Mouse (Mus musculus) bone marrow, adult 2 months (tissue): ENCODE measurements at regions not wholly inside any gene's neighbourhood (a gene's known extent, or its start where the extent isn't known, plus 50 kb on each side); places are given as distances from the start of the nearest gene placed in this dataset.

Experiments
- H3K27ac ChIP-seq: fragments of 200-500 bp; 2 replicates; pipeline ENCODE4 v1.5.1; 2012; ENCODE audit warnings: low read depth, mild to moderate bottlenecking, control low read depth, inconsistent platforms, low read length; ENCODE audit not compliant: control insufficient read depth, poor library complexity, insufficient read depth
- H3K4me1 ChIP-seq: fragments of 200-500 bp; 2 replicates; pipeline ENCODE4 v1.6.1; 2011; ENCODE audit warnings: low read length; ENCODE audit not compliant: control insufficient read depth, insufficient read depth
- H3K4me3 ChIP-seq: fragments of 200-500 bp; replicated peaks from 2 replicates; pipeline ENCODE3; 2011; ENCODE audit warnings: mild to moderate bottlenecking, low read depth, low read length, control low read depth; ENCODE audit not compliant: control insufficient read depth
- CTCF ChIP-seq: fragments of 200-500 bp; IDR thresholded peaks from 2 replicates; pipeline ENCODE4 v1.5.1; 2011; ENCODE audit warnings: low read length, control low read depth; ENCODE audit not compliant: control insufficient read depth, insufficient read depth
- POLR2A ChIP-seq: fragments of 200-500 bp; IDR thresholded peaks from 2 replicates; pipeline ENCODE4 v1.6.1; 2011; ENCODE audit warnings: low read depth, mild to moderate bottlenecking, control low read depth, low read length, borderline replicate concordance; ENCODE audit not compliant: control insufficient read depth
- WGBS: fragments of 180-500 bp; shearing (Covaris S2); methylation state at CpG from one replicate; pipeline ENCODE4 v1.1.7; 2018; 5-methylcytosine and 5-hydroxymethylcytosine counted together

- Histone ChIP-seq H3K4me3 (no peak overlapping the region), H3K27ac (no peak overlapping the region), H3K4me1 (no peaks in the 10 kb centered on the region; the same call in 1 of the 2 replicates)
- TF ChIP-seq CTCF (no peak), POLR2A (no peak)
Measured at GRCm38 (mm10) chr7:136590947-136591346, 303.5 kb upstream of the Mgmt start.

- TF ChIP-seq CTCF (no peak), POLR2A (no peak)
- H3K4me3 ChIP-seq = no peak overlapping the region
- 80% methylated on average over 7 of the region's 7 CpGs for WGBS
- H3K27ac ChIP-seq = no peak overlapping the region
- H3K4me1 ChIP-seq = no peaks in the 10 kb centered on the region
Measured at GRCm38 (mm10) chr7:136607278-136608120, 286.9 kb upstream of the Mgmt start.

GRCm38 (mm10) chr7:136613496-136613895 lies 280.9 kb upstream of the Mgmt start:
- no peak for TF ChIP-seq CTCF
- TF ChIP-seq POLR2A = no peak
- H3K4me3 ChIP-seq = no peak overlapping the region
- no peak overlapping the region for H3K27ac ChIP-seq
- 75% methylated on average over 4 of the region's 4 CpGs for WGBS
- H3K4me1 ChIP-seq = no peaks in the 10 kb centered on the region

GRCm38 (mm10) chr7:136624496-136624895 lies 269.9 kb upstream of the Mgmt start:
- TF ChIP-seq POLR2A (no peak), CTCF (no peak)
- Histone ChIP-seq H3K4me1 (no peaks in the 10 kb centered on the region), H3K4me3 (no peak overlapping the region), H3K27ac (no peak overlapping the region)
- WGBS = 74% methylated on average over 4 of the region's 4 CpGs

GRCm38 (mm10) chr7:136631089-136631488 lies 263.3 kb upstream of the Mgmt start:
- TF ChIP-seq POLR2A (no peak), CTCF (no peak)
- WGBS = 39% methylated on average over 3 of the region's 3 CpGs
- no peaks in the 10 kb centered on the region for H3K4me1 ChIP-seq
- H3K4me3 ChIP-seq = no peak overlapping the region
- no peak overlapping the region for H3K27ac ChIP-seq

GRCm38 (mm10) chr7:136640160-136640559 lies 254.3 kb upstream of the Mgmt start:
- WGBS = 60% methylated on average over 5 of the region's 5 CpGs
- TF ChIP-seq POLR2A (no peak), CTCF (no peak)
- Histone ChIP-seq H3K4me3 (no peak overlapping the region), H3K27ac (no peak overlapping the region), H3K4me1 (no peaks in the 10 kb centered on the region)

GRCm38 (mm10) chr7:136640771-136641170 lies 253.6 kb upstream of the Mgmt start:
- WGBS = 77% methylated on average over 7 of the region's 7 CpGs
- no peak for TF ChIP-seq CTCF
- TF ChIP-seq POLR2A = no peak
- Histone ChIP-seq H3K27ac (no peak overlapping the region), H3K4me3 (no peak overlapping the region), H3K4me1 (no peaks in the 10 kb centered on the region)

- TF ChIP-seq POLR2A = no peak
- no peak for TF ChIP-seq CTCF
- Histone ChIP-seq H3K27ac (no peak overlapping the region), H3K4me3 (no peak overlapping the region), H3K4me1 (no peaks in the 10 kb centered on the region; the same call in 1 of the 2 replicates)
- WGBS = 76% methylated on average over 4 of the region's 4 CpGs
Measured at GRCm38 (mm10) chr7:136649796-136650195, 244.6 kb upstream of the Mgmt start.

GRCm38 (mm10) chr7:136659930-136660329 lies 234.5 kb upstream of the Mgmt start:
- Histone ChIP-seq H3K4me1 (no peaks in the 10 kb centered on the region), H3K27ac (no peak overlapping the region), H3K4me3 (no peak overlapping the region)
- TF ChIP-seq POLR2A = no peak
- no peak for TF ChIP-seq CTCF

GRCm38 (mm10) chr7:136660401-136660800 lies 234.0 kb upstream of the Mgmt start:
- no peak overlapping the region for H3K4me3 ChIP-seq
- 68% methylated on average over 2 of the region's 2 CpGs for WGBS
- H3K4me1 ChIP-seq = no peaks in the 10 kb centered on the region
- no peak overlapping the region for H3K27ac ChIP-seq
- no peak for TF ChIP-seq POLR2A
